Mouse (Mus musculus) embryo, embryonic 9.5 days (tissue): ENCODE results near the gene Gdpgp1.

Experiments used
- DNase-seq: peaks from one replicate; pipeline ENCODE4 v3.0.0-alpha.2; 2017; ENCODE audit errors: extremely low spot score

The Gdpgp1 gene

DNA sequence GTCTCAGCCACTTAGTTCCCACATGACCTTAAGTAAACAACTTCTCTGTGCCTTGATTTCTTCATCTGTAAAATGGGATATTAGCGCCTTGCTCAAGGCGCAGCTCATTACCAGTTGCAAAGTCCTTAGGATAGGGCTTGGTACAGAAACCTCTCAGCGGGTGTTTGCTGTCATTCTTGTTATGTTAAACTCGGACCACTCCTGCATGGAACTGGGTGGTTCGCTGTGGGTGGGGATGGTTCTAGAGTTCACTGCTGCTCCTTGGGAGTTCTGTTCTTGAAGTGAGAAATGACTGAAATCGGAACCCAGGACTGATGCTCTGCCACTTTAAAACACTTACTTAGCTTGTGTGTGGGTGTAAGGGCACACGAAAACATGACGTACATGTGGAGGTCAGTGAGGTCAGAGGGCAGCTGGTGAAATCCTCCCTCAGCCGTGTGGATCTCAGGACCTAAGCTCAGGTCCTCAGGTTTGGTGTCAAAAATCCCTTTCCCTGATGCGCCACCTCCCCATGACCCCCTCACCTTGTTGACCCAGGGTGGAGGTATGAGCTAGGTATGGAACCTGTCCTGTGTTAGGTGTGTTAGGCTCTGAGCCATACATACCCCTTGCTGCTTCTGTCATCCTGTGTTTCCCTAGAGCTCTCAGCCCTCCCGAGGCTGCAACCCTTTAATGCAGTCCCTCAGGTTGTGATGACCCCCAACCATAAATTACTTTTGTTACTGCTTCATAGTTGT is 32.6 kb upstream of the Gdpgp1 start:
- no peak for DNase-seq

DNA sequence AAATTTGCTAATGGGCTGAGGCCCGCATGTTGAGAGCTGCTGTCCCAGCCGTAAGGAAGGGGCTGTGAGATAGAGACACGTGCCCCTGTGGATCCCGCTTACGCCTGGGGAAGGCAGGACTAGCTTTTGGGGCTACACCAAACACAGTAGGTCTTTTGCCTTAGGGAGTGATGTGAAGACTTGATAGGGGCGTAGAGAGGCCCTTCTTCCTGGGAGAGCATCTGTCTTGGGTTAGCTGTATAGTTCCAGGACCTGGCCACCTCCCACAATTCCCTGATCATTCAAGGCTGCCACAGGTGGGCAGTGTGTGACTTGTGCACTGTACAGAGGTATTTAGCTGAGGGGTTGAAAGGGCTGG is 32.1 kb upstream of the Gdpgp1 start:
- no peak for DNase-seq

- DNase-seq = no peak
Measured at GRCm38 (mm10) chr7:80200963-80201539, 31.6 kb upstream of the Gdpgp1 start.

GRCm38 (mm10) chr7:80201888-80202540 is 30.7 kb upstream of the Gdpgp1 start:
- no peak for DNase-seq

DNA sequence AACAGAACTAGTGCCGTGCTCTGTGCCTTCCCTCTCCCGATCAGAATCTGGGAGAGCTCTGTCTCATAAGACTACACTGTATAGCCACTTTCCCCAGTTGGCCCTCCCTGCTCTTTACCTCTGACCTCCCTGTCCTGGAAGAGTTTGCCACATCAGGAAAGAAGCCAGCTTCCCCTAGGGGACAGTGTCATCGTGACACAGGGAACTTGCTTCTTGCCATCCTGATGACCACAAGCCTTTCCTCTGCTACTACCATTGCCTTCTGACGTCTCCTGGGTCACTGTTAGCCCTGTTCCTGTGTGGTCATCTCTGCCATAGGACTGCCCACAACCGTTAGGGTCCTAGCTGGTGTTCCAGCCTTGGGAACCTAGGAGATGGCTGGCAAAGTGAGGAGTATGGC is 29.7 kb upstream of the Gdpgp1 start:
- DNase-seq = no peak

DNA sequence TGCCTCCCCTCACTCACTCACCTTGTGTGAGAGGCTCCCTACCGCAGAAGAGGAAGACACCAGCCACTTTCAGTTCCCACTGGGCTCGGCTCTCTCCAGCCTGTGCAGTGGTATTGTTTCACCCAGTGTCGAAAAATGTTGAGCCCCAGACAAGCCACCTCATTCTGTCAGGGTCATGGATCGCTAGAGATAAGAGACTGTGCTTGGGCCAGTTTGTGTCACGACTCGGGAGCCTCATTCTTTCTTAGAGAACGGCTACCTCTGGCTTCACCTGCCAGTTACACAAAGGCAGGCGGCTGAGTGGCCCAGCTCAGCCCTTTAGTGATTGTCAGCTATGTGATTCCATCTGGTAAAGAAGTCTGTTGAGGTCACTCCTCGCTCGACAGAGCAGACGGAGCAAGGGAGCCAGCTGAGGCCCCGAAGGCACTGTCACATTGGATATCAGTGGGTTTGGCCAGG is 29.0 kb upstream of the Gdpgp1 start:
- DNase-seq = no peak

- no peak for DNase-seq
Measured at GRCm38 (mm10) chr7:80204362-80204761, 28.3 kb upstream of the Gdpgp1 start.

GRCm38 (mm10) chr7:80204961-80205360 is 27.7 kb upstream of the Gdpgp1 start:
- no peak for DNase-seq

- DNase-seq = no peak
Measured at GRCm38 (mm10) chr7:80205705-80206589, 26.7 kb upstream of the Gdpgp1 start.

GRCm38 (mm10) chr7:80207314-80207731 is 25.3 kb upstream of the Gdpgp1 start:
- DNase-seq = no peak

GRCm38 (mm10) chr7:80208026-80208642 is 24.5 kb upstream of the Gdpgp1 start:
- DNase-seq = no peak

GRCm38 (mm10) chr7:80208738-80209430 is 23.8 kb upstream of the Gdpgp1 start:
- DNase-seq = no peak

- DNase-seq = no peak
Measured at GRCm38 (mm10) chr7:80209669-80210068, 23.0 kb upstream of the Gdpgp1 start.

- no peak for DNase-seq
Measured at GRCm38 (mm10) chr7:80210982-80211381, 21.7 kb upstream of the Gdpgp1 start.

DNA sequence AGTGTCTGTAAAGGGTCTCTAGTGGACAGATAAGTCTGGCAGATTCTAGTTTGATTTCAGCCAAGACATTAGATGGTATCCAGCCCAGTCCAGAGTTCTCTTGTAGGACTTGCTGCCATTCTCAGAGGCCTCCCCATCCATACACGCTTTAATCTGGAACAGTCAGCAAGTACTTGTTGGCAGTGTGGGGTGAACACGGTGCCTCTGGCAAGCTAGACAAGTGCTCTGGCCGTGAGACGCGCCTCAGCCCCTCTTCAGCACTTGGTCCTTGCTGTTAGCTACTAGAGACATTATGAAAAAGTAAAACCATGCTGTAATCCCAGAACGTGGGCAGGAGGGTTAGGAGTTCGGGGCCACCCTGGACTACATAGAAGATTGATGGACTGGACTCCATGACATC is 19.1 kb upstream of the Gdpgp1 start:
- no peak for DNase-seq

- no peak for DNase-seq
Measured at GRCm38 (mm10) chr7:80214459-80214858, 18.2 kb upstream of the Gdpgp1 start.

- DNase-seq = peak; percentile 72
Measured at GRCm38 (mm10) chr7:80215398-80215797, 17.3 kb upstream of the Gdpgp1 start.

GRCm38 (mm10) chr7:80216566-80216965 is 16.1 kb upstream of the Gdpgp1 start:
- no peak for DNase-seq

DNA sequence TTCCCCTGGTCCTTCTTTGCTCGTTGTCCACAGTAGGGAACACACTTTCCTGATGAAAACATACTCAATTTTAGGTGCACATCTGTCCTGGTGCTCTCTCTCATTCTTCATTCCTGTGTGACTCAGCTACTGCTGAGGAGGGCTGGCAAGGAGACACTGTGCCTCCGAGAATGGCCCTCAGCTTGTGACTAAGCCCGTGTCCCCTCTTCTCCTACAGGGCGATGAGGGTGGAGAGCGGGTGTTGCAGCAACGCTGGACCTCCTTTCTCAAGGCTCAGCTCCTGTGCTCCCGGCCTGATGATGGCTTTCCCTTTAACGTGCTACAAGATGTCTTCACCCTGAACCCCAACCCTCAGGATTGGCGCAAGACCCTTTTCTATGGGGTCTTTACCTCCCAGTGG is 14.0 kb upstream of the Gdpgp1 start:
- no peak for DNase-seq

- DNase-seq = no peak
Measured at GRCm38 (mm10) chr7:80220237-80220797, 12.3 kb upstream of the Gdpgp1 start.
